Mouse (Mus musculus): Measurements from ENCODE around the gene Tspan9. TPM values are rescaled to one million over a fixed set of nuclear protein-coding genes. Genes with fewer than 3 reads are reported as not detected.

Tspan9 gene
- polyA plus RNA-seq, 1 experiment from 2014 or later, result 177 TPM

DNA sequence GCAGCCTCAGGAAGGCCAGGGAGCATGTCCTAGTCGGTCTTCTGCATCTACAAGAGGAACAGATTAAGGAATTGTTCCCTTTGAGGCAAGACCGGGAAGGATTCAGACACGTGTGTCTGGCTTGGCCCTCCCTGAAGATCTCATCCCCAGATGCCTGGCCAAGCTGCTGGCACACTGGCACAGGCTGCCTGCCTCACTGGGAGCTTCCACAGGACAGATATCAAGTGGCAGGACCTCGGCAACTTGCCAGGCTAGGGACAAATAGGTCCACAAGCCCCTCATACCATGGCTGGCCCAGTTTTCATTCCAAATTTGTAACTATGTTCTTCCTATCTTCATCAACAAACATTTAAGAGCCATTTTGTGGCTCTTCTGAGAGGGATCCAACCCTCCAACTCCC, 16.5 kb downstream of the Tspan9 start:
- H3K9ac ChIP-seq (ENCODE audit: low read length), result no peak overlapping the region
- ATAC-seq (ENCODE audit: insufficient read depth, low FRiP score), result no peak
- peaks cover 24% of the 10 kb centered on the region; the same call in 1 of the 2 replicates for H3K4me1 ChIP-seq (ENCODE audit: control insufficient read depth, insufficient read depth, low read length)
- no peak overlapping the region for H3K4me2 ChIP-seq (ENCODE audit: low read depth, low read length)
- 76% methylated on average over 4 of the region's 4 CpGs for WGBS
- H3K27me3 ChIP-seq (ENCODE audit: control insufficient read depth, insufficient read depth, low read length), result no peaks in the 10 kb centered on the region
- no peaks in the 10 kb centered on the region for H3K9me3 ChIP-seq (replicated peaks; ENCODE audit: control insufficient read depth, low read length)
- H3K27ac ChIP-seq (ENCODE audit: low read length), result no peak overlapping the region
- no peaks in the 10 kb centered on the region for H3K36me3 ChIP-seq (ENCODE audit: control insufficient read depth, insufficient read depth, low read length)
- H3K4me3 ChIP-seq (replicated peaks; ENCODE audit: low read length), result no peak overlapping the region

DNA sequence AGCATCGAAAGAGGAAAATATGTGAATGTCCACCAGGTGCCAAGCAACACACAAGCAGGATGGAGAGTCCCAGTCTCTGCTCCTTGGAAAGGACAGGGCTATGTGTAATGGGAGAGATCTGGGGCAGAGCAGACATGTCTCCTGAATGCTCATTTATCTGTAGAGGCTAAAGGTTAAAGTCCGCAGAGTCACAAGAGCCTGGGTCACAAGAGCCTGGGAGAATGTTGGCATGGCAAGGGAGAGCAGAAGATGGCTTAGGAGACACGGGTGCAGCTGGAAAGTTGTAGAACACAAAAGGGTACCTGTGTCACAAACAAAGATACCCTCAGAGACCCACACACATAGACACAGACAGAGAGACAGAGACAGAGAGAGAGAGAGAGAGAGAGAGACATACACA, 17.9 kb downstream of the Tspan9 start:
- Histone ChIP-seq H3K9ac (ENCODE audit: low read length) (no peak overlapping the region), H3K4me2 (ENCODE audit: low read depth, low read length) (no peak overlapping the region), H3K4me3 (replicated peaks; ENCODE audit: low read length) (no peak overlapping the region), H3K9me3 (replicated peaks; ENCODE audit: control insufficient read depth, low read length) (no peaks in the 10 kb centered on the region), H3K36me3 (ENCODE audit: control insufficient read depth, insufficient read depth, low read length) (no peaks in the 10 kb centered on the region), H3K27ac (ENCODE audit: low read length) (no peak overlapping the region), H3K27me3 (ENCODE audit: control insufficient read depth, insufficient read depth, low read length) (no peaks in the 10 kb centered on the region), H3K4me1 (ENCODE audit: control insufficient read depth, insufficient read depth, low read length) (peaks cover 21% of the 10 kb centered on the region; the same call in 1 of the 2 replicates)
- ATAC-seq (ENCODE audit: insufficient read depth, low FRiP score), result no peak
- 75% methylated on average over 3 of the region's 3 CpGs for WGBS

DNA sequence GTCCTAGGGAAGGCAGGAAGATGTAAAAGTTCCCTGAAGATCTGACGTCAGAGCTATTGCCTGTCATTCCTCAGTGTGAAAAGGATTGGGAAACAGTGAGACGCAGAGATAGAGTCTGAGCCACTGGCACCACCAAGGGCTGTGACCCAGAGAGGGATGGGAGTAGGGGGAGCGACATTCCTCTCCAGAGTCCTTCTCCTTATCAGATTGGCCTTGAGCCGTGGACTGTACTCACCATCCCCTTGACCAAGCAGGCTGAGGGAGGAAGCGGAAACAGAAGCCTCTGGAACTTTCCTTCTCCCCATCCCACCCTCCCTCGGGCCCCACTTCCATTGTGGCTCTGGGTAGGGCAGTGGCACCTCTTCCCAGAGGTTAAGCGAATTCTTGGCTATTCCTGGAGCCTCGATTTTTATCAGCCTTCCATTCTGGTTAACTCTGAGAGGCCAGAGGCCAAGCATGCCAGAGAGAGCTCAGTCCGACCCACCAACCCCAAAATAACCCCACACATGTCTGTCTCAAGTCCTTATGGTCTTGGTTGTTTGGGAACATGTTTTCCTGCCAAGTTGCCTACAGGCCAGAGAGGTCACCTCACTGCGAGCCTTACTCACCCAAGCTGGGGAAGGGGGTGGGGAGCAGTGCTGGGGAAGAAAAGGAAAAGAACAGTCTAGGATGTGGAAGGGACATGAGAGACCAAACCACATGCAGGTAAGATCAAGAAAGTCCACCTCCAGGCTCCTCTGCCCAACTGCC, 19.0 kb downstream of the Tspan9 start:
- WGBS, result 58% methylated on average over 10 of the region's 10 CpGs
- no peak overlapping the region for H3K4me3 ChIP-seq (replicated peaks; ENCODE audit: low read length)
- H3K9me3 ChIP-seq (replicated peaks; ENCODE audit: control insufficient read depth, low read length), result no peaks in the 10 kb centered on the region
- 0 out of 2 replicates have a peak overlapping the region, but pooled peaks have one; percentile 26 for H3K27ac ChIP-seq (ENCODE audit: low read length)
- H3K9ac ChIP-seq (ENCODE audit: low read length), result no peak overlapping the region
- H3K27me3 ChIP-seq (ENCODE audit: control insufficient read depth, insufficient read depth, low read length), result no peaks in the 10 kb centered on the region
- no peak overlapping the region for H3K4me2 ChIP-seq (ENCODE audit: low read depth, low read length)
- ATAC-seq (ENCODE audit: insufficient read depth, low FRiP score), result peak; percentile 23; the same call in 1 of the 2 replicates
- no peaks in the 10 kb centered on the region for H3K36me3 ChIP-seq (ENCODE audit: control insufficient read depth, insufficient read depth, low read length)
- peaks cover 21% of the 10 kb centered on the region; the same call in 1 of the 2 replicates for H3K4me1 ChIP-seq (ENCODE audit: control insufficient read depth, insufficient read depth, low read length)

DNA sequence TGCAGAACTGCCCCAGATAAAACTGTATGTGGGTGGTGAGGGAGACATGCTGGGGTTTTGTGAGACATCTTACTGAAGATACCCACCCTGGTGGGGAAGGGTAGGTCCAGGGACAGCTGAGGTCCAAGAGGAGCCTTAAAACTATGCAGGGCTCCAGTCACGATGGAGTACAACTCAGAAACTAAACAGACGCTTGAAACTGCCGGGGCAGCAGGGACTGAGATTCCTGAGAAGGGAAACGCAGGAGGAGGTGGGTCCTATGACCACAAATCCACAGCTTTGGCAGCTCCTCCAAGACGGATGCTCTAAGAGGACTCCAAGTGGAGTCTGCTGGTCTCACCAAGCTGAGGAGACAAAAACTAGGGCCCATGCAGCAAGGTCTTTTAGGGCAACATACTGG, 21.3 kb downstream of the Tspan9 start:
- H3K9ac ChIP-seq (ENCODE audit: low read length), result no peak overlapping the region; the same call in 1 of the 2 replicates
- ATAC-seq (ENCODE audit: insufficient read depth, low FRiP score), result peak; percentile 11; the same call in 1 of the 2 replicates

DNA sequence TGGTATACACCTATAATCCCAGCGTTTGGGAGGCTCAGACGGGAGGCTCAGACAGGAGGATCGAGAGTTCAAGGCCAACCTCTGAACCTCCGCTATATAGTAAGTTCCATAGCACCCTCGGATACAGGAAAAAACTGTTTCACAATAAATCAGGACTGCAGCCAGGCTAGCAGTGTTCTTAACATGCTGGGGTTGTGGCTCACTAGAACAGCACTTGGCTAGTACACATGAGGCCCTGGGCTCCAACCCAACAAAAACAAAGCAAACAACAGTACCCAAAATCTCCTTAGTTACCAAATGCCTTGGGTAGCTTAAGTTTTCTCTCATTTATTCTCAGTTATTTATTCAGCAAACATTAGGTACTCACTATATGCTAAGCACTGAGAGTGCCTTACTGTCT, 21.7 kb downstream of the Tspan9 start:
- WGBS, result 86% methylated on average over 5 of the region's 5 CpGs
- Histone ChIP-seq H3K9ac (ENCODE audit: low read length) (no peak overlapping the region), H3K36me3 (ENCODE audit: control insufficient read depth, insufficient read depth, low read length) (no peaks in the 10 kb centered on the region), H3K4me1 (ENCODE audit: control insufficient read depth, insufficient read depth, low read length) (peaks cover 28% of the 10 kb centered on the region), H3K9me3 (replicated peaks; ENCODE audit: control insufficient read depth, low read length) (no peaks in the 10 kb centered on the region), H3K27me3 (ENCODE audit: control insufficient read depth, insufficient read depth, low read length) (no peaks in the 10 kb centered on the region), H3K27ac (ENCODE audit: low read length) (peak overlapping the region; percentile 73), H3K4me2 (ENCODE audit: low read depth, low read length) (no peak overlapping the region), H3K4me3 (replicated peaks; ENCODE audit: low read length) (no peak overlapping the region)
- no peak for ATAC-seq (ENCODE audit: insufficient read depth, low FRiP score)

More for the DNA sequence above, 21.3 kb downstream of the Tspan9 start:
- Histone ChIP-seq H3K4me1 (ENCODE audit: control insufficient read depth, insufficient read depth, low read length) (peaks cover 24% of the 10 kb centered on the region), H3K4me2 (ENCODE audit: low read depth, low read length) (no peak overlapping the region), H3K36me3 (ENCODE audit: control insufficient read depth, insufficient read depth, low read length) (no peaks in the 10 kb centered on the region), H3K4me3 (replicated peaks; ENCODE audit: low read length) (no peak overlapping the region), H3K27me3 (ENCODE audit: control insufficient read depth, insufficient read depth, low read length) (no peaks in the 10 kb centered on the region), H3K9me3 (replicated peaks; ENCODE audit: control insufficient read depth, low read length) (no peaks in the 10 kb centered on the region), H3K27ac (ENCODE audit: low read length) (peak overlapping the region; percentile 73)
- WGBS, result 30% methylated on average over 5 of the region's 5 CpGs

DNA sequence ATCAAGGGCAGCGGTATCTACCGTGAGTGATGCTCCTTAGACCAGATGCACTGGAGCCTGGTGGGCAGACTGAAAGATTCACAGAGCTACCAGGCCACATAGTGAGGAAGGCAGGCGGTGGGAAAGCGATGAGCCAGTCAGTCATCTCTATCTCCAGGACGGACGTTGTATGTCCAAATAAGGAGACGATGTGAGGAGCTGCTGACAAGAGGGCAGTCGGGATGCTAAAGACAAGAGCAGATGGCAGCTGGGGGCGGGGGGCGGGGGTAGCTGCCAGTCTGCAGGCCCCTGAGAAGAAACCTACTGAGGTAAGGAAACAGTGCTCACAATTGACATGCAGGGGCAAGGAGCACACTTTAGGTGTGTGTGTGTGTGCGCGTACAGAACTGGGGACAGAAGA, 22.6 kb downstream of the Tspan9 start:
- no peaks in the 10 kb centered on the region for H3K9me3 ChIP-seq (replicated peaks; ENCODE audit: control insufficient read depth, low read length)
- 75% methylated on average over 12 of the region's 12 CpGs for WGBS

DNA sequence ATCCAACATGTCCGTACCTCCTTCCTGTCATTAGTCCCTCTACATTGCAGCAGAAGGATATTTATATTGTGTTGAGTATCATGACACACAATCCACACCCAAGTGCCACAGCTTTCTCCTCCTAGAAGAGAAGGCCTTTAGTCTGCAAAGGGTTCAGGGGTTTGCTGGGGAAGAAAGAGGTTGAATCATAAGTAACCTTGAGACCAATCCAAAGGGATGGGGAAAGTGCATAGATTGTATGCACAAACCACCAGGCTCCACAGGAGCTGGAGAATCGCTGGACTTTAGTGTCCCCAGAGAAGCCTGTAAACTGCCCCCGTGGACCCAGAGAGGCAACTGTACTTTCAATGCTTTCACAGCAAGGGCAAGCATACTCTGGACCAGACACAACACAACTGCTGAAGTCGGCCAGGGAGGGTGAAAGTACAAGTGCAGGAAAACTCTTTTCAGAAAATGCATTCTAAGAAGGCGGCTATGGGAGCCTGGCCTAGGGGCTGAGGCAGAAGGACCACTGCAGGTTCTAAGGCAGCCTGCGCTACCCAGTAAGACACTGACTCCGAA, 24.6 kb downstream of the Tspan9 start:
- Histone ChIP-seq H3K27ac (ENCODE audit: low read length) (no peak overlapping the region), H3K9ac (ENCODE audit: low read length) (no peak overlapping the region), H3K36me3 (ENCODE audit: control insufficient read depth, insufficient read depth, low read length) (no peaks in the 10 kb centered on the region), H3K4me2 (ENCODE audit: low read depth, low read length) (no peak overlapping the region), H3K27me3 (ENCODE audit: control insufficient read depth, insufficient read depth, low read length) (no peaks in the 10 kb centered on the region), H3K4me1 (ENCODE audit: control insufficient read depth, insufficient read depth, low read length) (peaks cover 33% of the 10 kb centered on the region), H3K9me3 (replicated peaks; ENCODE audit: control insufficient read depth, low read length) (no peaks in the 10 kb centered on the region), H3K4me3 (replicated peaks; ENCODE audit: low read length) (no peak overlapping the region)
- WGBS, result 88% methylated on average over 7 of the region's 7 CpGs
- no peak for ATAC-seq (ENCODE audit: insufficient read depth, low FRiP score)

More for the DNA sequence above, 22.6 kb downstream of the Tspan9 start:
- Histone ChIP-seq H3K27ac (ENCODE audit: low read length) (no peak overlapping the region), H3K4me1 (ENCODE audit: control insufficient read depth, insufficient read depth, low read length) (peaks cover 34% of the 10 kb centered on the region), H3K27me3 (ENCODE audit: control insufficient read depth, insufficient read depth, low read length) (no peaks in the 10 kb centered on the region), H3K9ac (ENCODE audit: low read length) (no peak overlapping the region), H3K4me2 (ENCODE audit: low read depth, low read length) (no peak overlapping the region), H3K36me3 (ENCODE audit: control insufficient read depth, insufficient read depth, low read length) (no peaks in the 10 kb centered on the region), H3K4me3 (replicated peaks; ENCODE audit: low read length) (no peak overlapping the region)
- no peak for ATAC-seq (ENCODE audit: insufficient read depth, low FRiP score)

DNA sequence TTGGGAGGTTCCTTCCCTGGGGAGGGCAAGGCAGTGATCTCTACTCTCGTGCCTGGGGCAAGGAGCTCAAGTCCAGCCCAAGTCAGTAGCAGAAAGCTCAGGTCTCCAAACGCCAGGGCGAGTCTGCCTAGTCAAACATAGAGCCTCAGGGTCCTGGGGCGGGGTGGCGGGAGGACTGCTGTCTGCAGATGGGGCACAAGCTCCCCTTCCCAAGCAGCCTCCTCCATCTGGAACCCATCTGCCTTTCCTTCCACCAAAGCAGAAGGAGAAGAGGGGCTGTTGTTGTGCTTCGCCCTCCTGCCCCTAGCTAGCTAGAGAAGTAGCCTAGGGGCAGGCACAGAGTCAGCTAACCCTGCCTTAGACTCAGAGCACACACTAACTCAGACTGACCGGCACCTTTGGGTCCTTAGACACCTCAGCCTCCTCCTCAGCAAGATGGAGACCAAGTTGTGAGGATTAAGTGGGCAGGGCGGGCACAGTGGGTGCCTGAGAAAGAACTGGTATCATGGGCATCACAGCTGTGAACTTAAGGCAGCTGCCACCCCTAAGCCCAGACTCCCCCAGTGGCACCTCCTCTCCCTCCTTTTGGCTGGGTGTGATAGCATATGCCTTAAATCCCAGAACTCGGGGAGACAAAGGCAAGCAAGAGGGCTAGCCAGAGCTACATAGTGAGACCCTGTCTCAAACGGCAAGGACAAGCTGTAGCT, 26.4 kb downstream of the Tspan9 start:
- H3K27me3 ChIP-seq (ENCODE audit: control insufficient read depth, insufficient read depth, low read length), result no peaks in the 10 kb centered on the region
- H3K36me3 ChIP-seq (ENCODE audit: control insufficient read depth, insufficient read depth, low read length), result no peaks in the 10 kb centered on the region
- H3K4me1 ChIP-seq (ENCODE audit: control insufficient read depth, insufficient read depth, low read length), result peaks cover 31% of the 10 kb centered on the region
- H3K4me2 ChIP-seq (ENCODE audit: low read depth, low read length), result 0 out of 2 replicates have a peak overlapping the region, but pooled peaks have one; percentile 17
- H3K27ac ChIP-seq (ENCODE audit: low read length), result peak overlapping the region; percentile 73
- no peak overlapping the region for H3K4me3 ChIP-seq (replicated peaks; ENCODE audit: low read length)
- no peak for ATAC-seq (ENCODE audit: insufficient read depth, low FRiP score)
- peak overlapping the region; percentile 19; the same call in 1 of the 2 replicates for H3K9ac ChIP-seq (ENCODE audit: low read length)
- no peaks in the 10 kb centered on the region for H3K9me3 ChIP-seq (replicated peaks; ENCODE audit: control insufficient read depth, low read length)
- 56% methylated on average over 10 of the region's 10 CpGs for WGBS

DNA sequence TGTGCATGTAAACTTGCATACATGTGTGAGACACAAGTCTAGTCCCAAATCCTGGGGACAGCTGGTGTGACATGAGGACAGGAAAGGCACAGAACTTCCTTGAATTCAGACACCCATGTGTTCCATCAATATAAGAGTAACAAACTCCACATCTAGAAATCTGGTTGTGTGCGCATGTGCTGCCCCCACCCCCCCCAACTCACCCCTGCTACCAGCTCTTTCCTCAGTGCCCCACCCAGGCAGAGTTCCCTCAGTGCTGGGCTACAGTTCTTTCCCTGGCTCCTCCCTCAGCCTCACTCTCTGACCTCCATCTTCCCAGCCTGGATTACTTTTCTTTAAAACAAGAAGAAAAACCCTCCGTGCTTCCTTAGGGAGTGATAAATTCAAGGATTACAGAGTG, 27.1 kb downstream of the Tspan9 start:
- WGBS, result 55% methylated on average over 2 of the region's 2 CpGs
- H3K4me3 ChIP-seq (replicated peaks; ENCODE audit: low read length), result no peak overlapping the region
- no peaks in the 10 kb centered on the region for H3K27me3 ChIP-seq (ENCODE audit: control insufficient read depth, insufficient read depth, low read length)
- H3K9ac ChIP-seq (ENCODE audit: low read length), result no peak overlapping the region
- peak overlapping the region; percentile 73 for H3K27ac ChIP-seq (ENCODE audit: low read length)
- H3K36me3 ChIP-seq (ENCODE audit: control insufficient read depth, insufficient read depth, low read length), result no peaks in the 10 kb centered on the region
- H3K9me3 ChIP-seq (replicated peaks; ENCODE audit: control insufficient read depth, low read length), result no peaks in the 10 kb centered on the region
- no peak for ATAC-seq (ENCODE audit: insufficient read depth, low FRiP score)
- no peak overlapping the region for H3K4me2 ChIP-seq (ENCODE audit: low read depth, low read length)
- peaks cover 32% of the 10 kb centered on the region for H3K4me1 ChIP-seq (ENCODE audit: control insufficient read depth, insufficient read depth, low read length)
